Mouse (Mus musculus) testis, adult 2 months (tissue): ENCODE measurements at regions not wholly inside any gene's neighbourhood (a gene's known extent, or its start where the extent isn't known, plus 50 kb on each side); places are given as distances from the start of the nearest gene placed in this dataset.

Source experiments
- CTCF ChIP-seq: fragments of 200-500 bp; IDR thresholded peaks from 2 replicates; pipeline ENCODE4 v1.5.1; 2012; ENCODE audit warnings: low read depth, mild to moderate bottlenecking, inconsistent platforms, low read length, moderate library complexity; ENCODE audit not compliant: control insufficient read depth, insufficient read depth, insufficient replicate concordance
- POLR2A ChIP-seq: fragments of 200-500 bp; IDR thresholded peaks from 2 replicates; pipeline ENCODE4 v1.6.1; 2012; ENCODE audit warnings: low read depth, mild to moderate bottlenecking, inconsistent platforms, low read length, moderate library complexity; ENCODE audit not compliant: control insufficient read depth

GRCm38 (mm10) chr3:34811753-34812152 is 161.5 kb downstream of the Sox2 start:
- no peak for TF ChIP-seq CTCF
- TF ChIP-seq POLR2A: no peak
